Mouse (Mus musculus): ENCODE data around the gene Cadps2. TPM values are rescaled to one million over a fixed set of nuclear protein-coding genes. Genes with fewer than 3 reads are reported as not detected.

The Cadps2 gene
- polyA plus RNA-seq, 1 experiment from 2014 or later = 7.5 TPM

- H3K4me2 ChIP-seq (replicated peaks) = no peak overlapping the region
- 92% methylated on average over 7 of the region's 7 CpGs for WGBS
- H3K27me3 ChIP-seq = peaks cover 31% of the 10 kb centered on the region
- peaks cover 12% of the 10 kb centered on the region for H3K4me1 ChIP-seq
- H3K4me3 ChIP-seq (replicated peaks) = peak overlapping the region; percentile 66; the same call in 1 of the 2 replicates
- no peak overlapping the region for H3K9ac ChIP-seq
- ATAC-seq (ENCODE audit: insufficient number of reproducible peaks, low FRiP score, low TSS enrichment, low read depth) = no peak
- H3K9me3 ChIP-seq (replicated peaks) = no peaks in the 10 kb centered on the region
- H3K36me3 ChIP-seq = no peaks in the 10 kb centered on the region
- no peak overlapping the region for H3K27ac ChIP-seq (replicated peaks)
Measured at GRCm38 (mm10) chr6:23837631-23838030, 1.6 kb downstream of the Cadps2 start.

DNA sequence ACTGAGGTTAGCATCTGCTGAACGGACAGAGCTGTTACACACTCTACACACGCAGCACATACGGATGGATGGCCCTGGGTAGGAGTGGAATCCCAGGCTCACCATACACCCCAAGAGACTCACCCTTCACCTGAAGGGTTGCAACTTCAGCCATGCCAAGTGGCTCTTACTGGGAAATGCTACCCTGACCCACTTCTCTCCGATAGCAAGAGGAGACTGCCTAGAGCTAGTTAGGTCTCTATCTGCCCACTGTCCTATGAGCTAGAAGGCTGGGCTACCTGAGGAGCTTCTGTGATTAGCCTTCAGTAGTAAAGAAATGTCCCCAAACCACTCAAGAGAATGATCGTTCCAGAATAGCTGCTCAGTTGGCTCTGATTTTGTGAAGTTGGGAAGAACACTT, 2.1 kb downstream of the Cadps2 start:
- Histone ChIP-seq H3K27me3 (peaks cover 31% of the 10 kb centered on the region), H3K4me1 (peaks cover 12% of the 10 kb centered on the region), H3K9me3 (replicated peaks) (no peaks in the 10 kb centered on the region), H3K9ac (no peak overlapping the region), H3K27ac (replicated peaks) (no peak overlapping the region), H3K4me2 (replicated peaks) (no peak overlapping the region), H3K4me3 (replicated peaks) (no peak overlapping the region), H3K36me3 (no peaks in the 10 kb centered on the region)
- no peak for ATAC-seq (ENCODE audit: insufficient number of reproducible peaks, low FRiP score, low TSS enrichment, low read depth)
- 79% methylated on average over 5 of the region's 5 CpGs for WGBS

DNA sequence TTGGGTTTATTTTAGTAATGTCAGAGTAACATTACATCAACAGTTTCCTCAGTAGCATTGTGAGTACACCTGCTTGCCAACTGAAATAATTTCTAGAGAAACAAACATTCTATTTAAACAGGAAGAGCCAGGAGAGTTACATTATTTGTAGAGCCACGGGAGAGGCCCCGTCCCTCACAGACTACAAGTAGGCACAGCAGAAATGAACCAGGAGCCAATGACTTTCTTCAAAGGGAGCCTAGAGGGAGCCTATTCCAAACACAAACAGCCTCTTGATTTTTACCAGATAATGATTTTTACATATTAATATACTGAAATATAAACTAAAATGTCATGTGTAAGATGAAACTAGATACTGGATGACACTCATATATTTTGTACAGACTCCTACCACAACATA, 2.5 kb downstream of the Cadps2 start:
- H3K4me1 ChIP-seq = peaks cover 12% of the 10 kb centered on the region
- H3K4me2 ChIP-seq (replicated peaks) = no peak overlapping the region
- no peaks in the 10 kb centered on the region for H3K36me3 ChIP-seq
- no peak overlapping the region for H3K27ac ChIP-seq (replicated peaks)
- H3K4me3 ChIP-seq (replicated peaks) = no peak overlapping the region
- H3K9me3 ChIP-seq (replicated peaks) = no peaks in the 10 kb centered on the region
- no peak overlapping the region for H3K9ac ChIP-seq
- ATAC-seq (ENCODE audit: insufficient number of reproducible peaks, low FRiP score, low TSS enrichment, low read depth) = no peak
- 52% methylated on average over 2 of the region's 2 CpGs for WGBS
- H3K27me3 ChIP-seq = peaks cover 31% of the 10 kb centered on the region

DNA sequence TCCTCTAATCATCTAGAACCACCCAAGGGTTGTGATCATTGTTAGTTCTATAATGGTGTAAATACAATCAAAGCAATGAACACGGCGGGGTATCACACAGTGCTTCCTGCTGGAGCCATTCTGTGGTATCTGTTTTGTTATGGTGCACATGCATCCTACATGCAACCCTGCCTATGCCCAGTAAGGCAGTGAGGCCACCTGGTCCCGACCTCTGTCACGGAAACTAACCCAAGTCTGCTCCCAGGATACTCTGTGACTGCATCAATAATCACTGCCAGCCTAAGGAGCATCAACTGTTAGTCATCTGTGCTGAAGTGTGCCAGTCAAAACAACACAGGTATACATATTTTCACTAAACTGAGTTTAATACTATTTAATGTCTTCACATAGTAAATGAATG, 3.7 kb downstream of the Cadps2 start:
- Histone ChIP-seq H3K36me3 (no peaks in the 10 kb centered on the region), H3K9me3 (replicated peaks) (no peaks in the 10 kb centered on the region), H3K4me1 (peaks cover 12% of the 10 kb centered on the region), H3K4me3 (replicated peaks) (no peak overlapping the region), H3K9ac (no peak overlapping the region), H3K4me2 (replicated peaks) (no peak overlapping the region), H3K27me3 (peaks cover 31% of the 10 kb centered on the region), H3K27ac (replicated peaks) (no peak overlapping the region)
- ATAC-seq (ENCODE audit: insufficient number of reproducible peaks, low FRiP score, low TSS enrichment, low read depth) = no peak
- WGBS = 85% methylated on average over 4 of the region's 4 CpGs

DNA sequence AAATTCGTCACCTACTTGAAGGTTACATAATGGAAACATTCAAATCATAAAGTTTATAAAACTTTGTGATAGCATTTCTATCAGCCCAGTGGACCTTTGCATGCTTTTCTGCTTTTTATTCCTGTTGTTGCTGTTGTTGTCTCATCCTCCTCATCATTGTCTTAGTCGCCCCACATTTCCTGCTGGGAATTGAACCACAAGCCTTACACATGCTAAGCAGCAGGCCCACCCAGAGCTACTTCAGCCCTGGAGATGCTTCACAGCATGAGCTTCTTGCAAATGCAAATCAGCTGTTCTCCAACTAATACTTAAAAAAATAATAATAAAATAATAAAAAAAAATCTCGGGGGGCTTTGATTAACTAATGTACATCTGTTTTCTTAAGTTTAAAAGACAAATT, 8.5 kb downstream of the Cadps2 start:
- no peak overlapping the region for H3K27ac ChIP-seq (replicated peaks)
- WGBS = 46% methylated on average over 3 of the region's 3 CpGs
- H3K36me3 ChIP-seq = no peaks in the 10 kb centered on the region
- H3K27me3 ChIP-seq = no peaks in the 10 kb centered on the region; the same call in 1 of the 2 replicates
- no peak overlapping the region for H3K4me3 ChIP-seq (replicated peaks)
- H3K9ac ChIP-seq = no peak overlapping the region
- H3K4me2 ChIP-seq (replicated peaks) = no peak overlapping the region
- no peaks in the 10 kb centered on the region for H3K9me3 ChIP-seq (replicated peaks)
- H3K4me1 ChIP-seq = no peaks in the 10 kb centered on the region
- ATAC-seq (ENCODE audit: insufficient number of reproducible peaks, low FRiP score, low TSS enrichment, low read depth) = no peak

DNA sequence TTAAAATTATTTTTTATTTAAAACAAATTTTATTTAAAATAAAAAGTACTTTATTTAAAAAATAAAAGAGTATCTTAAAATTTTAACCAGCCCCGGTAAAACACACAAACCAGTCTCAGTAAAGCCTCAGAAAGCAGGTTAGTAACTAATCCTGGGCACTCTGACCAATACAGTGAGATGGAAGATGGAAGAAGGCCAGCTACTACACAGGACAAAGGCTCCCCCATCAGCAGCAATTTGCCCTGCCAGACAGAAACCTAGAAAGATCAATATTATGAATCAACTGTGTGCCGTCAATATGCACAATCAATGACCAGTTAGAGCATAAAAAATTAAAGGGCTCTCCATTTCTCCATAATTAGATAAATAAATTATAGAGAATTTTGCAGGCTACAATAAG, 9.9 kb downstream of the Cadps2 start:
- 88% methylated on average over 2 of the region's 2 CpGs for WGBS
- ATAC-seq (ENCODE audit: insufficient number of reproducible peaks, low FRiP score, low TSS enrichment, low read depth) = no peak
- no peaks in the 10 kb centered on the region for H3K9me3 ChIP-seq (replicated peaks)
- no peak overlapping the region for H3K4me3 ChIP-seq (replicated peaks)
- H3K27ac ChIP-seq (replicated peaks) = no peak overlapping the region
- no peaks in the 10 kb centered on the region for H3K36me3 ChIP-seq
- no peak overlapping the region for H3K4me2 ChIP-seq (replicated peaks)
- no peak overlapping the region for H3K9ac ChIP-seq
- H3K4me1 ChIP-seq = no peaks in the 10 kb centered on the region
- H3K27me3 ChIP-seq = no peaks in the 10 kb centered on the region

DNA sequence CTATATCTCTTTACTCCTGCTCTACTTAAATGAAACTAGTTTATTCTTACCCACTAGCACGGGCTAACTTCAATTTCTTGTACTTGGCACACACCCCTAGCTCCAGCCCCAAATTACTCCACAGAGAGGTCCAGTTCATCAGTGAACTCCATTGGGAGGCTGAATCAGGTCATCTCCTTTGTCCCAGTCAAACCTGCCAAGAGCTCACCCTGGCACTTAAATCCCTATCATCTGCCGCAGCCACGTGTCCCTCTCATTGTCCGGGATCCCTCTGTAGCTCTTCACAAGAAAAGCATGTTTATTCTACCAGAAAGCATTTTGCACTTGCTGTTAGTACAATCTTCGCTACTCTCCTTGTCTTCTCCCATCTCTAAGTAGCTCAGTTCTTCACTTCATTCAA, 17.4 kb downstream of the Cadps2 start:
- Histone ChIP-seq H3K4me3 (replicated peaks) (no peak overlapping the region), H3K4me1 (no peaks in the 10 kb centered on the region), H3K4me2 (replicated peaks) (no peak overlapping the region), H3K9me3 (replicated peaks) (no peaks in the 10 kb centered on the region), H3K27ac (replicated peaks) (no peak overlapping the region), H3K9ac (no peak overlapping the region), H3K36me3 (no peaks in the 10 kb centered on the region), H3K27me3 (no peaks in the 10 kb centered on the region)
- WGBS = 85% methylated on average over 5 of the region's 5 CpGs
- ATAC-seq (ENCODE audit: insufficient number of reproducible peaks, low FRiP score, low TSS enrichment, low read depth) = no peak

- H3K27ac ChIP-seq (replicated peaks) = no peak overlapping the region
- H3K27me3 ChIP-seq = no peaks in the 10 kb centered on the region
- ATAC-seq (ENCODE audit: insufficient number of reproducible peaks, low FRiP score, low TSS enrichment, low read depth) = no peak
- no peak overlapping the region for H3K4me2 ChIP-seq (replicated peaks)
- H3K4me1 ChIP-seq = no peaks in the 10 kb centered on the region
- H3K9me3 ChIP-seq (replicated peaks) = no peaks in the 10 kb centered on the region
- 79% methylated on average over 1 of the region's 1 CpGs for WGBS
- no peak overlapping the region for H3K4me3 ChIP-seq (replicated peaks)
- no peak overlapping the region for H3K9ac ChIP-seq
- no peaks in the 10 kb centered on the region for H3K36me3 ChIP-seq
Measured at GRCm38 (mm10) chr6:23810087-23810486, 29.1 kb downstream of the Cadps2 start.

- Histone ChIP-seq H3K27me3 (no peaks in the 10 kb centered on the region), H3K4me3 (replicated peaks) (no peak overlapping the region), H3K36me3 (no peaks in the 10 kb centered on the region), H3K27ac (replicated peaks) (no peak overlapping the region), H3K4me2 (replicated peaks) (no peak overlapping the region), H3K9me3 (replicated peaks) (no peaks in the 10 kb centered on the region), H3K9ac (no peak overlapping the region), H3K4me1 (no peaks in the 10 kb centered on the region)
- ATAC-seq (ENCODE audit: insufficient number of reproducible peaks, low FRiP score, low TSS enrichment, low read depth) = no peak
- WGBS = 85% methylated on average over 6 of the region's 6 CpGs
Measured at GRCm38 (mm10) chr6:23809344-23809743, 29.9 kb downstream of the Cadps2 start.

- 87% methylated on average over 7 of the region's 7 CpGs for WGBS
- H3K4me1 ChIP-seq = no peaks in the 10 kb centered on the region
Measured at GRCm38 (mm10) chr6:23805333-23805732, 33.9 kb downstream of the Cadps2 start.

DNA sequence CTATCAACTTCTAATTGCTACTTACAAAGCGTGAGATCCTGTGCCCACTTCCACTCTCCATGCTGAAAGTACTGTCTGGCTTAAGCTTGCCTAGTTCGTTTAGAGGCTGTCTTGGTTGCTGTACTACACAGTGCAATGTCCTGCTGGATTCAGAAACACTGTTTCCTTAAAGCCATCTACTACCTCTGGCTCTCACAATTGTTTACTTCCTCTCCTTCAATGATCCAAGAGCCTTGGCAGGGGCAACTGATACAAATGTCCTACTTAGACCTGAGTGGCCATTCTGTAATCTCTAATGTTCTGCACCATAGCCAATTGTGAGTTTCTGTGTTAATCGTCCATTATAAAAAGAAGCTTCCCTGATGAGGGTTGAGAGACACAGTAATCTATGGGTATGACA, 47.4 kb downstream of the Cadps2 start:
- Histone ChIP-seq H3K36me3 (no peaks in the 10 kb centered on the region), H3K9ac (no peak overlapping the region), H3K4me2 (replicated peaks) (no peak overlapping the region), H3K4me3 (replicated peaks) (no peak overlapping the region), H3K27ac (replicated peaks) (no peak overlapping the region), H3K9me3 (replicated peaks) (no peaks in the 10 kb centered on the region), H3K4me1 (no peaks in the 10 kb centered on the region), H3K27me3 (no peaks in the 10 kb centered on the region)
- ATAC-seq (ENCODE audit: insufficient number of reproducible peaks, low FRiP score, low TSS enrichment, low read depth) = no peak
- 77% methylated on average over 3 of the region's 3 CpGs for WGBS

More at GRCm38 (mm10) chr6:23805333-23805732, 33.9 kb downstream of the Cadps2 start:
- no peaks in the 10 kb centered on the region for H3K9me3 ChIP-seq (replicated peaks)
- H3K4me3 ChIP-seq (replicated peaks) = no peak overlapping the region
- no peak overlapping the region for H3K27ac ChIP-seq (replicated peaks)
- no peaks in the 10 kb centered on the region for H3K36me3 ChIP-seq
- no peaks in the 10 kb centered on the region for H3K27me3 ChIP-seq
- no peak for ATAC-seq (ENCODE audit: insufficient number of reproducible peaks, low FRiP score, low TSS enrichment, low read depth)
- no peak overlapping the region for H3K9ac ChIP-seq
- no peak overlapping the region for H3K4me2 ChIP-seq (replicated peaks)

DNA sequence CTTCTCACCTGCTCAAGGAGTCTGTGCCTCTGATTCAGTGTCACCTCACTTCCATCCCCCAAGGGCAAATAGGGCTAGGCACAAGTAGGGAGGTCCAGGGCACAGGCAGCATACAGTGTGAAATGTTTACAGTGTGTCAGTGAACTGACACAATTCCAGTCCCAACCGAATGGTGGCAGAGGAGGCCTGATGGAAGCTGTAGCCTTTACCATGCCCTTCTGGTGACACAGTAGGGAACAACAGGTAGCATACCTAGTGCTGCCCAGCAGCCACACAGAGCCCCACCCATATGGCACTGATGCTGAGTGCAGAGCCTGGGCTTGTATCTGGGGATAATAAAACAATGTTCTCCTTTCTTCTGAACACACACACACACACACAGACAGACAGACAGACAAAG, 61.6 kb downstream of the Cadps2 start:
- no peaks in the 10 kb centered on the region for H3K4me1 ChIP-seq
- H3K36me3 ChIP-seq = no peaks in the 10 kb centered on the region
- no peaks in the 10 kb centered on the region for H3K9me3 ChIP-seq (replicated peaks)
- no peak overlapping the region for H3K27ac ChIP-seq (replicated peaks)
- H3K27me3 ChIP-seq = no peaks in the 10 kb centered on the region
- H3K9ac ChIP-seq = no peak overlapping the region
- no peak overlapping the region for H3K4me3 ChIP-seq (replicated peaks)
- no peak overlapping the region for H3K4me2 ChIP-seq (replicated peaks)
- 44% methylated on average over 1 of the region's 1 CpGs for WGBS
- no peak for ATAC-seq (ENCODE audit: insufficient number of reproducible peaks, low FRiP score, low TSS enrichment, low read depth)
